Mouse (Mus musculus) hindbrain, embryonic 15.5 days (tissue): ENCODE results near the gene Kcnk3. TPM values are rescaled to one million over a fixed set of nuclear protein-coding genes. Genes with fewer than 3 reads are reported as not detected.

Experiments used
- ATAC-seq: fragments of 200-750 bp; cut with Nextera tagmentation; 2 replicates; pipeline ENCODE4 v1.8.0; 2017; ENCODE audit warnings: low read depth, moderate number of reproducible peaks, moderate TSS enrichment; ENCODE audit not compliant: low FRiP score
- H3K27ac ChIP-seq: fragments of 300-500 bp; sonication (generic); replicated peaks from 2 replicates; pipeline ENCODE4 v1.5.1; 2015; ENCODE audit warnings: mild to moderate bottlenecking, inconsistent platforms
- H3K27me3 ChIP-seq: fragments of 300-500 bp; sonication (generic); 2 replicates; pipeline ENCODE4 v1.6.1; 2015; ENCODE audit warnings: control low read depth, inconsistent platforms
- H3K36me3 ChIP-seq: fragments of 300-500 bp; sonication (generic); 2 replicates; pipeline ENCODE4 v1.6.1; 2015; ENCODE audit warnings: control low read depth, inconsistent platforms
- H3K4me1 ChIP-seq: fragments of 300-500 bp; sonication (generic); replicated peaks from 2 replicates; pipeline ENCODE4 v1.6.1; 2015; ENCODE audit warnings: control low read depth, inconsistent platforms
- H3K4me2 ChIP-seq: fragments of 300-500 bp; sonication (generic); 2 replicates; pipeline ENCODE4 v1.6.1; 2015; ENCODE audit warnings: moderate library complexity, mild to moderate bottlenecking, inconsistent platforms
- H3K4me3 ChIP-seq: fragments of 300-500 bp; sonication (generic); 2 replicates; pipeline ENCODE4 v1.5.1; 2015; ENCODE audit warnings: mild to moderate bottlenecking, inconsistent platforms
- H3K9ac ChIP-seq: fragments of 300-500 bp; sonication (generic); 2 replicates; pipeline ENCODE4 v1.6.1; 2015; ENCODE audit warnings: inconsistent platforms
- H3K9me3 ChIP-seq: fragments of 300-500 bp; sonication (generic); 2 replicates; pipeline ENCODE4 v1.6.1; 2016; ENCODE audit warnings: control low read depth, inconsistent platforms
- WGBS: fragments of 180-500 bp; shearing (Covaris S2); methylation state at CpG from one replicate; pipeline ENCODE4 v1.1.7; 2015; 5-methylcytosine and 5-hydroxymethylcytosine counted together
- polyA plus RNA-seq: library from polyadenylated mRNA; unstranded; fragments of >200 nt; fragmentation: Nextera tagmentation; extraction: Ambion mirVana; gene quantifications from 2 replicates; pipeline ENCODE4 v1.2.1, GENCODE M21; 2015

The Kcnk3 gene
- polyA plus RNA-seq, 1 experiment from 2014 or later: 12.8 TPM

- 73% methylated on average over 3 of the region's 3 CpGs for WGBS
- peaks cover 10% of the 10 kb centered on the region; the same call in 1 of the 2 replicates for H3K27me3 ChIP-seq
- H3K4me1 ChIP-seq: peaks cover 64% of the 10 kb centered on the region
- no peaks in the 10 kb centered on the region for H3K36me3 ChIP-seq
- no peak overlapping the region for H3K27ac ChIP-seq
- H3K9ac ChIP-seq: 0 out of 2 replicates have a peak overlapping the region, but pooled peaks have one; percentile 72
- peak overlapping the region; percentile 82 for H3K4me2 ChIP-seq
- peak overlapping the region; percentile 66 for H3K4me3 ChIP-seq
- H3K9me3 ChIP-seq: no peaks in the 10 kb centered on the region
- ATAC-seq: no peak
Observed at GRCm38 (mm10) chr5:30589546-30589945, 1.6 kb downstream of the Kcnk3 start.

DNA sequence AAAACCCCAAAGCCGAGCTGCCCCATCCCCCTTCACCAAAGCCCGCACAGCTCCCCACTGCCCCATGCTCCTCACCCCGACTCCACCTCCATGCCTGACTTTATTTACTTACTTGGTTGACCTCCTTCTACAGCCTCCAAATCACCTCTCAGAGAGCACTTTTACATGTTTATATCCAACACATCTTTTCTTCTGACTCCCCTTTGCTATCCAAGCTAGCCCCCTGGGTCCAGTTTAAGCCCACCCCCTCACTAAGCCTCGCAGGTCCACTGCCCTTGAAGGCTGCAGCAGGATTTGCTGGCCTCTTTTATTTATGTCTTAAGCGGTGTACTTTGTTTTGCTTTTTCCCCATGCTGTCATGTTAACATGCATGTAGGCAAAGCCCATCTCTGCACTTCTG lies 2.3 kb downstream of the Kcnk3 start:
- no peak for ATAC-seq
- H3K9me3 ChIP-seq: no peaks in the 10 kb centered on the region
- no peak overlapping the region for H3K27ac ChIP-seq
- no peaks in the 10 kb centered on the region for H3K36me3 ChIP-seq
- peak overlapping the region; percentile 82 for H3K4me2 ChIP-seq
- H3K4me3 ChIP-seq: 0 out of 2 replicates have a peak overlapping the region, but pooled peaks have one; percentile 1
- 77% methylated on average over 5 of the region's 5 CpGs for WGBS
- H3K4me1 ChIP-seq: peaks cover 71% of the 10 kb centered on the region
- H3K9ac ChIP-seq: no peak overlapping the region
- peaks cover 7% of the 10 kb centered on the region; the same call in 1 of the 2 replicates for H3K27me3 ChIP-seq

- Histone ChIP-seq H3K9me3 (no peaks in the 10 kb centered on the region), H3K4me2 (peak overlapping the region; percentile 82; the same call in 1 of the 2 replicates), H3K4me3 (no peak overlapping the region), H3K27ac (no peak overlapping the region), H3K27me3 (0 out of 2 replicates have a peak, but pooled peaks cover 4% of the 10 kb centered on the region), H3K36me3 (no peaks in the 10 kb centered on the region), H3K4me1 (peaks cover 72% of the 10 kb centered on the region), H3K9ac (no peak overlapping the region)
- ATAC-seq: no peak
- WGBS: 58% methylated on average over 5 of the region's 5 CpGs
Observed at GRCm38 (mm10) chr5:30591205-30591731, 3.3 kb downstream of the Kcnk3 start.

DNA sequence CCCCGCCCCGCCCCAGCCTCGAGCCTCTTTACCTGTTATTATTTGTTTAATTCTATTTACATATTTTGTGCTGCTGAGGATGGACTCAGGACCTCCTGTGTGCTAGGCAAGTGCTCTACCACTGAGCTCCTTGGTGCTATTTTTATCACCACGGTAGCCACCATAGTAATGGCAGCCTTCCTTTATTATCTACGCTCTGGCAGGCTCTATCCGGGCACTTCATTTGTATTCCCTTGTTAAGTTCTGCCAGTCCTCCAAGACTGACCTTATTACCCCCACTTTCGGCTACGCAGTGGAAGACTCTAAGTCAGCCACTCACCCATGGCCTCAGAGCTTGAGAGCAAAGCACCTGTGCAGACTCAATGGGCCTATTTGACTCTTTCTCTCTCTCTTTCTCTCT lies 3.8 kb downstream of the Kcnk3 start:
- H3K9ac ChIP-seq: no peak overlapping the region
- H3K4me1 ChIP-seq: peaks cover 72% of the 10 kb centered on the region
- no peak for ATAC-seq
- H3K27ac ChIP-seq: no peak overlapping the region
- H3K4me3 ChIP-seq: no peak overlapping the region
- WGBS: 73% methylated on average over 8 of the region's 8 CpGs
- H3K4me2 ChIP-seq: no peak overlapping the region
- 0 out of 2 replicates have a peak, but pooled peaks cover 4% of the 10 kb centered on the region for H3K27me3 ChIP-seq
- no peaks in the 10 kb centered on the region for H3K9me3 ChIP-seq
- no peaks in the 10 kb centered on the region for H3K36me3 ChIP-seq

GRCm38 (mm10) chr5:30592279-30592980 lies 4.5 kb downstream of the Kcnk3 start:
- Histone ChIP-seq H3K4me1 (peaks cover 66% of the 10 kb centered on the region), H3K4me2 (no peak overlapping the region), H3K27ac (no peak overlapping the region), H3K36me3 (no peaks in the 10 kb centered on the region), H3K4me3 (no peak overlapping the region), H3K27me3 (0 out of 2 replicates have a peak, but pooled peaks cover 4% of the 10 kb centered on the region), H3K9me3 (no peaks in the 10 kb centered on the region), H3K9ac (no peak overlapping the region)
- 78% methylated on average over 11 of the region's 11 CpGs for WGBS
- ATAC-seq: no peak

DNA sequence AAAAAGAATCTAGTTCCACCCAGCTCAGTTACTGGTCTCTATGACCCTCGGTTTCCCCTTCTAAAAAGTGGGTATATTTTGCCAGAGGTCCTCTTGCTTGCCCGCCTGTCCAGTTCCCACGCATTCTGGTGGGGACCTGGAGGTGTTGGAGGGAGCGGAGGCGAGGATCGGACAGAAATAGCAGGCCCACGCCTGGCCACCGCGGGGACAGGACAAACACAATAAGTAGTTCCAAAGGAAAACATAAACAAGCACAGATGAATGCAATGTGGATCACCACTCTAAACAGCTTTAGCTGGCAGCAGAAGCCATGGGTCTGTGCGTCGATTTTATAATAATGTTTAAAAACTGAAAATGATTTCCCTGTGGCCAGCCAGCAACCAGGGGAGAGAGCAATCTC lies 5.4 kb downstream of the Kcnk3 start:
- Histone ChIP-seq H3K4me3 (no peak overlapping the region), H3K4me1 (peaks cover 64% of the 10 kb centered on the region), H3K27me3 (0 out of 2 replicates have a peak, but pooled peaks cover 4% of the 10 kb centered on the region), H3K27ac (no peak overlapping the region), H3K36me3 (no peaks in the 10 kb centered on the region), H3K4me2 (no peak overlapping the region), H3K9ac (no peak overlapping the region; the same call in 1 of the 2 replicates), H3K9me3 (no peaks in the 10 kb centered on the region)
- WGBS: 81% methylated on average over 11 of the region's 11 CpGs
- ATAC-seq: no peak

DNA sequence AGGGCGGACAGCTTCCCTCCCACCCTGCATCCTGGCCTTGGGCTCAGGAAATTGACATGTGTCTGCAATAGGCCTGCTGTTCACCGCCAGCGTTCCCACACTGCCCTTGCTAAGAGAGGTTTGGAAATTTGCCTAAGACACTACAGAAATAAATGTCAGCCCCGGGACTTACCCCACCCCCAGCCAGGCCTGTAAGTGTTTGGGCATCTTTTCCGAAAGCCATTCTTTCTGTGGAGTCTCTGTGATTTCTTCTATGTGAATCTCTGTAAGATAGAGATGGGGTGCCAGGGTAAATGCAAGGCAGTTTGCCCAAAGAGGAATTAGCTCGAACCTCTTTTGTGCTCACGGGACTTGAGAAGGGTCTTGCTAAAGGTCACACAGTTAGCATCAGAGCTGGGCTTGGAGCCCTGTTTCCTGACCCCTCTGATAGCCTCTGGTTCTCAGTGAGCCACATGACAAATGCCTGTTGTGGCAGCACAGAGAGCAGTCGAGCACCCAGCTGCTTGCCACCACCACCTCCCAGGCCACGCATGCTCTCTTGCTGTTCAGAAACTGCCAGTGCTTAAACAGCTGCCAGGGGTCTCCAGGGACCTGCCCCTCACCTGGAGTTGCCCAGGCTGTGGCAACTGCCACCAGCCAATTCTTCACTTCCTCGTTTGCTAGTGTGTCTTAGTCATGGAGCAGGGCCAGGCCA lies 6.0 kb downstream of the Kcnk3 start:
- no peaks in the 10 kb centered on the region for H3K36me3 ChIP-seq
- no peak overlapping the region for H3K4me2 ChIP-seq
- H3K9me3 ChIP-seq: no peaks in the 10 kb centered on the region
- H3K4me3 ChIP-seq: no peak overlapping the region
- 0 out of 2 replicates have a peak, but pooled peaks cover 4% of the 10 kb centered on the region for H3K27me3 ChIP-seq
- no peak overlapping the region; the same call in 1 of the 2 replicates for H3K9ac ChIP-seq
- ATAC-seq: no peak
- peaks cover 58% of the 10 kb centered on the region for H3K4me1 ChIP-seq
- H3K27ac ChIP-seq: no peak overlapping the region
- 31% methylated on average over 10 of the region's 10 CpGs for WGBS

DNA sequence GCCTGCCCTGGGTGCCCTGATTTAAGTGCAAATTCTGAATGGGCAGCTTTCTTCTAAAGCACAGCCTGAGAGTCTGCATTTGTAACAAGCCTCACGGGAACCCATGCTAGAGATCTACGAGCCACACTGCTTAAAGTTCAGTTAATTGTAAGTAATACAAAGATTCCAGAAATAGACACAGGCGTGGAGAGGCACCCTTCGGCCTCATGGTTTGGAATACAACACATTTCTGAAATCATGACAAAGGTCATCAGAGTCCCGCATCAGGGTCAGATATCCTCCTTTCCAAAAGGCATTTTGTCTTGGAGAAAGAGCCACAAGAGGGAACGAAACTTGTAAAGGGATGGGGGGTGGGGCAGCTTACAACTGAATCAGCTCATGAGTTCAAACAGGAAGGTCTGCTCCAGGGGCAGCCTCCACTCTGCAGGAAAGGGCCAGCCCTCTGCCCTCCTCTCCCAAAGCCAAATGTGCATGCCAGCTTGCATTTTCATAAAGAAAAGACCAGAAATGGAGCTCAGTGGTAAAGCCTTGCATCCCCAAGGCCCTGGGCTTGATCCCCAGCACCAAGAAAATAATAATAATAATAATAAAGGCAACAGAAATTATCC lies 7.1 kb downstream of the Kcnk3 start:
- Histone ChIP-seq H3K27me3 (no peaks in the 10 kb centered on the region), H3K4me1 (peaks cover 47% of the 10 kb centered on the region), H3K4me2 (no peak overlapping the region)

DNA sequence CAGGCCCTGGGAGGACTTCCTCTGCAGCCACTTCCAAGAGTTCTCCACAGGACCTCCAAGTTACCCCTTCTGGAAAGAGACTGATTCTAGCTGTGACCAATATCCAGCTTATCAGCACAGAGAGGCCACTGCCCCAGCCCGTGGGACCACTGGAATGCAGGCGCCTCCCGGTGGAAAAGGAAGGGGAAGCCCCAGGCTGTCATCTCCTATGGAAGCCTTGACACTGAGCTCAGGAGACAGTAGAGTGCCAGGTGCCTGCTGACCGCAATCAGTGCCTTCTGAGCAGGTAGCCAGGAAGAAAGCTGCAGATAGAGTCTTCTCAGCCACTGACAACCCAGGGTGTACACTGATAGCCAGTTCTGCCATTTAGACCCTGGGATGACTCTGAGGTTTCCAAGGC lies 13.4 kb downstream of the Kcnk3 start:
- no peak overlapping the region for H3K4me3 ChIP-seq
- H3K4me1 ChIP-seq: 0 out of 2 replicates have a peak, but pooled peaks cover 5% of the 10 kb centered on the region
- no peak for ATAC-seq
- no peaks in the 10 kb centered on the region for H3K27me3 ChIP-seq
- no peak overlapping the region for H3K4me2 ChIP-seq
- WGBS: 34% methylated on average over 4 of the region's 4 CpGs
- no peaks in the 10 kb centered on the region for H3K9me3 ChIP-seq
- H3K27ac ChIP-seq: no peak overlapping the region
- H3K9ac ChIP-seq: no peak overlapping the region
- no peaks in the 10 kb centered on the region for H3K36me3 ChIP-seq

More for the DNA sequence above, 7.1 kb downstream of the Kcnk3 start:
- Histone ChIP-seq H3K36me3 (no peaks in the 10 kb centered on the region), H3K27ac (no peak overlapping the region), H3K9ac (no peak overlapping the region), H3K4me3 (no peak overlapping the region), H3K9me3 (no peaks in the 10 kb centered on the region)
- ATAC-seq: no peak
- 40% methylated on average over 6 of the region's 6 CpGs for WGBS

- no peak overlapping the region for H3K9ac ChIP-seq
- no peak overlapping the region for H3K27ac ChIP-seq
- ATAC-seq: no peak
- H3K4me3 ChIP-seq: no peak overlapping the region
- H3K4me2 ChIP-seq: no peak overlapping the region
- WGBS: 60% methylated on average over 3 of the region's 3 CpGs
- no peaks in the 10 kb centered on the region for H3K36me3 ChIP-seq
- no peaks in the 10 kb centered on the region for H3K27me3 ChIP-seq
- H3K9me3 ChIP-seq: no peaks in the 10 kb centered on the region
- H3K4me1 ChIP-seq: 0 out of 2 replicates have a peak, but pooled peaks cover 5% of the 10 kb centered on the region
Observed at GRCm38 (mm10) chr5:30603255-30603654, 15.3 kb downstream of the Kcnk3 start.

- H3K9me3 ChIP-seq: no peaks in the 10 kb centered on the region
- H3K4me1 ChIP-seq: 0 out of 2 replicates have a peak, but pooled peaks cover 5% of the 10 kb centered on the region
- no peaks in the 10 kb centered on the region for H3K27me3 ChIP-seq
- H3K4me3 ChIP-seq: no peak overlapping the region
- no peak overlapping the region for H3K4me2 ChIP-seq
- H3K27ac ChIP-seq: no peak overlapping the region
- H3K9ac ChIP-seq: no peak overlapping the region
- ATAC-seq: no peak
- H3K36me3 ChIP-seq: no peaks in the 10 kb centered on the region
- 79% methylated on average over 4 of the region's 4 CpGs for WGBS
Observed at GRCm38 (mm10) chr5:30603926-30604325, 16.0 kb downstream of the Kcnk3 start.
